Mouse (Mus musculus) limb, embryonic 12.5 days (tissue): ENCODE measurements at regions not wholly inside any gene's neighbourhood (a gene's known extent, or its start where the extent isn't known, plus 50 kb on each side); places are given as distances from the start of the nearest gene placed in this dataset.

Experiments used
- ATAC-seq: fragments of 200-750 bp; cut with Nextera tagmentation; 2 replicates; pipeline ENCODE4 v1.8.0; 2017; ENCODE audit warnings: low read depth, moderate TSS enrichment; ENCODE audit not compliant: insufficient number of reproducible peaks, insufficient read depth, low FRiP score, low TSS enrichment
- H3K27ac ChIP-seq: fragments of 300-500 bp; sonication (generic); 2 replicates; pipeline ENCODE4 v1.5.1; 2016; ENCODE audit warnings: mild to moderate bottlenecking, moderate library complexity
- H3K27me3 ChIP-seq: fragments of 300-500 bp; sonication (generic); 2 replicates; pipeline ENCODE4 v1.6.1; 2016; ENCODE audit warnings: mild to moderate bottlenecking, moderate library complexity
- H3K36me3 ChIP-seq: fragments of 300-500 bp; sonication (generic); 2 replicates; pipeline ENCODE4 v1.6.1; 2016; ENCODE audit warnings: mild to moderate bottlenecking, moderate library complexity
- H3K4me1 ChIP-seq: fragments of 300-500 bp; sonication (generic); replicated peaks from 2 replicates; pipeline ENCODE4 v1.6.1; 2016
- H3K4me2 ChIP-seq: fragments of 300-500 bp; sonication (generic); 2 replicates; pipeline ENCODE4 v1.6.1; 2016; ENCODE audit warnings: mild to moderate bottlenecking, moderate library complexity
- H3K4me3 ChIP-seq: fragments of 300-500 bp; sonication (generic); replicated peaks from 2 replicates; pipeline ENCODE4 v1.5.1; 2016; ENCODE audit warnings: mild to moderate bottlenecking
- H3K9ac ChIP-seq: fragments of 300-500 bp; sonication (generic); replicated peaks from 2 replicates; pipeline ENCODE4 v1.6.1; 2016; ENCODE audit warnings: mild to moderate bottlenecking, moderate library complexity
- H3K9me3 ChIP-seq: fragments of 300-500 bp; sonication (generic); 2 replicates; pipeline ENCODE4 v1.6.1; 2016; ENCODE audit warnings: mild to moderate bottlenecking, moderate library complexity
- WGBS: fragments of 180-500 bp; shearing (Covaris S2); methylation state at CpG from one replicate; pipeline ENCODE4 v1.1.7; 2016; 5-methylcytosine and 5-hydroxymethylcytosine counted together

DNA sequence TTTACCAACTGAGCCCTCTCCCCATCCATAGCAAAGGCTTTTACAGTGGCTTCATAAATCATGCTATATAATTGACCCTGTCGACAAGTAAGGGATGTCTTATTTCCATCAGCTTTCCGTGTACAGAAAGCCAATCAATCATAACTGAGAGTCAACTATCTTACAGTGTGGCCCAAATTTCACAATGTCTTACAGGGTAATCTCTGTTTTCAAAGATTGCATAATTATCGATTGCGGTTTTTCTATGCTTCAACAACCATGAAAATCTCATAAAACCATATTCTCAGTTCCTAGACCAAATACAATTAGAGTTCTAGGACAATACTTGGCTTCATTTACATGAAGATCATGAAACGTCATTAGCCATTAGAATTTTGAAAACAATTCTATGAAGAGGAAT, 56.1 kb upstream of the Samsn1 start:
- Histone ChIP-seq H3K9me3 (0 out of 2 replicates have a peak, but pooled peaks cover 3% of the 10 kb centered on the region), H3K27me3 (no peaks in the 10 kb centered on the region), H3K4me1 (no peaks in the 10 kb centered on the region), H3K4me2 (no peak overlapping the region), H3K4me3 (no peak overlapping the region), H3K36me3 (no peaks in the 10 kb centered on the region), H3K27ac (no peak overlapping the region), H3K9ac (no peak overlapping the region)
- no peak for ATAC-seq
- 80% methylated on average over 5 of the region's 5 CpGs for WGBS

GRCm38 (mm10) chr16:76076231-76076630, 54.1 kb upstream of the Samsn1 start:
- Histone ChIP-seq H3K9me3 (0 out of 2 replicates have a peak, but pooled peaks cover 3% of the 10 kb centered on the region), H3K4me2 (no peak overlapping the region), H3K27me3 (no peaks in the 10 kb centered on the region), H3K4me1 (no peaks in the 10 kb centered on the region), H3K4me3 (no peak overlapping the region), H3K36me3 (no peaks in the 10 kb centered on the region), H3K9ac (no peak overlapping the region), H3K27ac (no peak overlapping the region)
- 45% methylated on average over 5 of the region's 5 CpGs for WGBS
- no peak for ATAC-seq
